Mouse (Mus musculus): ENCODE measurements around the gene Ttc39a. TPM values are rescaled to one million over a fixed set of nuclear protein-coding genes. Genes with fewer than 3 reads are reported as not detected.
A peak's percentile ranks its signal among the peaks of the same experiment; 100 is the strongest.

Gene Ttc39a
- polyA plus RNA-seq, 1 experiment from 2014 or later = 2.6 TPM

- Histone ChIP-seq H3K27me3 (ENCODE audit: insufficient read depth, low read length) (no peaks in the 10 kb centered on the region), H3K9ac (ENCODE audit: low read depth, low read length) (peak overlapping the region; percentile 63), H3K4me2 (ENCODE audit: low read length) (peak overlapping the region; percentile 99), H3K4me3 (replicated peaks; ENCODE audit: low read depth, low read length) (peak overlapping the region; percentile 59), H3K4me1 (replicated peaks; ENCODE audit: insufficient read depth, low read length) (no peaks in the 10 kb centered on the region), H3K36me3 (ENCODE audit: insufficient read depth, low read length) (no peaks in the 10 kb centered on the region), H3K27ac (no peak overlapping the region), H3K9me3 (replicated peaks; ENCODE audit: low read length) (no peaks in the 10 kb centered on the region)
- ATAC-seq (replicated peaks; ENCODE audit: low FRiP score, low read depth) (no peak; the same call in 1 of the 2 replicates), DNase-seq (ENCODE audit: low spot score) (no peak)
- WGBS = 4% methylated on average over 24 of the region's 24 CpGs
- no peak for TF ChIP-seq CTCF (IDR thresholded peaks at IDR 0.05; ENCODE audit: low read depth)
Measured at GRCm38 (mm10) chr4:109407176-109407520, 725 bp downstream of the Ttc39a start.

GRCm38 (mm10) chr4:109407701-109408485 is 1.5 kb downstream of the Ttc39a start:
- ATAC-seq (replicated peaks; ENCODE audit: low FRiP score, low read depth) = no peak
- H3K4me3 ChIP-seq (replicated peaks; ENCODE audit: low read depth, low read length) = no peak overlapping the region
- H3K27me3 ChIP-seq (ENCODE audit: insufficient read depth, low read length) = no peaks in the 10 kb centered on the region
- no peaks in the 10 kb centered on the region for H3K4me1 ChIP-seq (replicated peaks; ENCODE audit: insufficient read depth, low read length)
- 82% methylated on average over 9 of the region's 9 CpGs for WGBS
- no peak overlapping the region for H3K9ac ChIP-seq (ENCODE audit: low read depth, low read length)
- peak overlapping the region; percentile 99; the same call in 1 of the 2 replicates for H3K4me2 ChIP-seq (ENCODE audit: low read length)
- TF ChIP-seq CTCF (IDR thresholded peaks at IDR 0.05; ENCODE audit: low read depth) = no peak
- no peak for DNase-seq (ENCODE audit: low spot score)
- H3K27ac ChIP-seq = no peak overlapping the region
- H3K9me3 ChIP-seq (replicated peaks; ENCODE audit: low read length) = no peaks in the 10 kb centered on the region
- H3K36me3 ChIP-seq (ENCODE audit: insufficient read depth, low read length) = no peaks in the 10 kb centered on the region

GRCm38 (mm10) chr4:109410681-109411376 is 4.4 kb downstream of the Ttc39a start:
- Histone ChIP-seq H3K4me1 (replicated peaks; ENCODE audit: insufficient read depth, low read length) (no peaks in the 10 kb centered on the region), H3K9me3 (replicated peaks; ENCODE audit: low read length) (no peaks in the 10 kb centered on the region), H3K27me3 (ENCODE audit: insufficient read depth, low read length) (no peaks in the 10 kb centered on the region), H3K36me3 (ENCODE audit: insufficient read depth, low read length) (no peaks in the 10 kb centered on the region), H3K9ac (ENCODE audit: low read depth, low read length) (no peak overlapping the region), H3K4me2 (ENCODE audit: low read length) (no peak overlapping the region), H3K4me3 (replicated peaks; ENCODE audit: low read depth, low read length) (no peak overlapping the region), H3K27ac (no peak overlapping the region)
- DNase-seq (ENCODE audit: low spot score) = no peak
- no peak for TF ChIP-seq CTCF (IDR thresholded peaks at IDR 0.05; ENCODE audit: low read depth)
- ATAC-seq (replicated peaks; ENCODE audit: low FRiP score, low read depth) = no peak
- WGBS = 62% methylated on average over 9 of the region's 9 CpGs

- Histone ChIP-seq H3K27me3 (ENCODE audit: insufficient read depth, low read length) (no peaks in the 10 kb centered on the region), H3K4me2 (ENCODE audit: low read length) (no peak overlapping the region), H3K4me3 (replicated peaks; ENCODE audit: low read depth, low read length) (no peak overlapping the region), H3K9me3 (replicated peaks; ENCODE audit: low read length) (no peaks in the 10 kb centered on the region), H3K36me3 (ENCODE audit: insufficient read depth, low read length) (no peaks in the 10 kb centered on the region), H3K27ac (no peak overlapping the region), H3K9ac (ENCODE audit: low read depth, low read length) (no peak overlapping the region), H3K4me1 (replicated peaks; ENCODE audit: insufficient read depth, low read length) (no peaks in the 10 kb centered on the region)
- ATAC-seq (replicated peaks; ENCODE audit: low FRiP score, low read depth) = no peak
- DNase-seq (ENCODE audit: low spot score) = no peak
- TF ChIP-seq CTCF (IDR thresholded peaks at IDR 0.05; ENCODE audit: low read depth) = no peak
- 85% methylated on average over 6 of the region's 6 CpGs for WGBS
Measured at GRCm38 (mm10) chr4:109411377-109411967, 5.0 kb downstream of the Ttc39a start.

GRCm38 (mm10) chr4:109412233-109412632 is 5.8 kb downstream of the Ttc39a start:
- DNase-seq (ENCODE audit: low spot score) = no peak
- WGBS = 88% methylated on average over 5 of the region's 5 CpGs
- Histone ChIP-seq H3K4me2 (ENCODE audit: low read length) (no peak overlapping the region), H3K9ac (ENCODE audit: low read depth, low read length) (no peak overlapping the region), H3K36me3 (ENCODE audit: insufficient read depth, low read length) (no peaks in the 10 kb centered on the region), H3K9me3 (replicated peaks; ENCODE audit: low read length) (no peaks in the 10 kb centered on the region), H3K4me3 (replicated peaks; ENCODE audit: low read depth, low read length) (no peak overlapping the region), H3K27me3 (ENCODE audit: insufficient read depth, low read length) (no peaks in the 10 kb centered on the region), H3K27ac (no peak overlapping the region), H3K4me1 (replicated peaks; ENCODE audit: insufficient read depth, low read length) (no peaks in the 10 kb centered on the region)
- TF ChIP-seq CTCF (IDR thresholded peaks at IDR 0.05; ENCODE audit: low read depth) = no peak
- no peak for ATAC-seq (replicated peaks; ENCODE audit: low FRiP score, low read depth)

- H3K27ac ChIP-seq = no peak overlapping the region
- ATAC-seq (replicated peaks; ENCODE audit: low FRiP score, low read depth) (no peak), DNase-seq (ENCODE audit: low spot score) (no peak)
- H3K4me3 ChIP-seq (replicated peaks; ENCODE audit: low read depth, low read length) = no peak overlapping the region
- no peaks in the 10 kb centered on the region for H3K27me3 ChIP-seq (ENCODE audit: insufficient read depth, low read length)
- no peaks in the 10 kb centered on the region for H3K9me3 ChIP-seq (replicated peaks; ENCODE audit: low read length)
- no peak overlapping the region for H3K9ac ChIP-seq (ENCODE audit: low read depth, low read length)
- no peaks in the 10 kb centered on the region for H3K36me3 ChIP-seq (ENCODE audit: insufficient read depth, low read length)
- no peak for TF ChIP-seq CTCF (IDR thresholded peaks at IDR 0.05; ENCODE audit: low read depth)
- no peak overlapping the region for H3K4me2 ChIP-seq (ENCODE audit: low read length)
- H3K4me1 ChIP-seq (replicated peaks; ENCODE audit: insufficient read depth, low read length) = no peaks in the 10 kb centered on the region
- WGBS = 73% methylated on average over 1 of the region's 1 CpGs
Measured at GRCm38 (mm10) chr4:109417998-109418397, 11.6 kb downstream of the Ttc39a start.
